In genomic region chr10:41594957-41595356, GRCm38 (mm10) we compare ENCODE assay signal across 8 mouse cellular contexts.
DNase-seq lines count a peak whose midpoint lies in the region; ATAC-seq and TF ChIP-seq lines count a peak whose summit lies in the region.
"Had no signal": no experiment of that assay in that cellular context is flagged by ENCODE, and none has a peak within 500 bp of the region (broad histone marks: within the 10 kb centered on the region; RNA-seq: fewer than 3 reads in every experiment).

No protein-coding gene starts in this region.

- no peak for TF ChIP-seq RAD21 in CH12.LX (IDR thresholded peaks at IDR 0.05; ENCODE audit: low read depth, low read length)

- dilution Hi-C loops in CH12.LX (cut with MboI; ENCODE audit: extremely low pct_ligation_motif_present, extremely low pct_unique_long_range_greater_than_20kb, low sequenced_read_pairs): no loop called here

- WGBS in limb, embryonic 14.5 days: 30% methylated on average over 2 of the region's 2 CpGs

- TF ChIP-seq EP300 in CH12.LX (IDR thresholded peaks at IDR 0.05; ENCODE audit: low read length): no peak

- DNase-seq in kidney, postnatal 14 days: peak; percentile 74
- no peak for DNase-seq in kidney, adult 18-20 months
- DNase-seq in 3T3-L1 (ENCODE audit: low read depth, low spot score) (peak; percentile 57), CH12.LX (ENCODE audit: extremely low read depth) (no peak)
- peak; percentile 68 for DNase-seq in limb, embryonic 14.5 days (ENCODE audit: low spot score)
- no peak for DNase-seq in frontal cortex, postnatal 36 days (ENCODE audit: low spot score in 2 of 2)
- DNase-seq: cerebellum, adult 9-11 months had no signal

- 0 out of 2 replicates have a peak overlapping the region, but pooled peaks have one; percentile 0 for H3K9ac ChIP-seq in CH12.LX (ENCODE audit: insufficient read depth, low read depth)
- no peak overlapping the region for H3K9ac ChIP-seq in limb, embryonic 14.5 days (ENCODE audit: low read depth, low read length, severe bottlenecking)

- peaks cover 2% of the 10 kb centered on the region for H3K9me3 ChIP-seq in CH12.LX (replicated peaks; ENCODE audit: low read length)
- H3K9me3 ChIP-seq in limb, embryonic 14.5 days (ENCODE audit: control insufficient read depth, low read length): no peaks in the 10 kb centered on the region

- in situ Hi-C loops in CH12.LX (cut with MboI; ENCODE audit: low pct_ligation_motif_present, low pct_unique_long_range_greater_than_20kb, low sequenced_read_pairs): no loop called here

- TF ChIP-seq POLR2A in CH12.LX (IDR thresholded peaks at IDR 0.05; ENCODE audit: low read depth, low read length): no peak
- no peak for TF ChIP-seq POLR2A in limb, embryonic 14.5 days (IDR thresholded peaks at IDR 0.05; ENCODE audit: borderline replicate concordance, extremely low read depth, insufficient read depth, insufficient read length)

- H3K27ac ChIP-seq in CH12.LX (ENCODE audit: insufficient read depth, low read depth): no peak overlapping the region
- no peak overlapping the region for H3K27ac ChIP-seq in limb, embryonic 14.5 days (replicated peaks; ENCODE audit: low read depth, low read length)

- H3K4me2 ChIP-seq in CH12.LX (ENCODE audit: insufficient read depth, low read depth, poor library complexity, severe bottlenecking): peak overlapping the region; percentile 33; the same call in 1 of the 2 replicates
- H3K4me2 ChIP-seq in limb, embryonic 14.5 days (replicated peaks; ENCODE audit: low read depth, low read length, severe bottlenecking): no peak overlapping the region

- H3K79me2 ChIP-seq in CH12.LX (replicated peaks; ENCODE audit: control insufficient read depth, extremely low read depth, insufficient read depth, poor library complexity, severe bottlenecking): no peaks in the 10 kb centered on the region

- H3K4me1 ChIP-seq in CH12.LX (ENCODE audit: control insufficient read depth in 1 of 2, insufficient read depth in 2 of 2): peaks cover 11 to 50% of the 10 kb centered on the region in 2 experiments
- H3K4me1 ChIP-seq in limb, embryonic 14.5 days (ENCODE audit: control insufficient read depth, insufficient read depth, low read length): peaks cover 6% of the 10 kb centered on the region; the same call in 1 of the 2 replicates

- no peaks in the 10 kb centered on the region for H3K36me3 ChIP-seq in CH12.LX (replicated peaks in 1 of 2; ENCODE audit: control insufficient read depth in 1 of 2, insufficient read depth in 1 of 2, low read length in 1 of 2)
- H3K36me3 ChIP-seq in limb, embryonic 14.5 days (ENCODE audit: control insufficient read depth, insufficient read depth, low read length): no peaks in the 10 kb centered on the region

- no peaks in the 10 kb centered on the region for H3K27me3 ChIP-seq in CH12.LX (replicated peaks)
- H3K27me3 ChIP-seq in limb, embryonic 14.5 days (ENCODE audit: control insufficient read depth, insufficient read depth, low read length): no peaks in the 10 kb centered on the region

- peak overlapping the region in 1 of 3 experiments; percentile 27 for H3K4me3 ChIP-seq in CH12.LX (replicated peaks in 1 of 3; ENCODE audit: low read depth in 2 of 3, low read length in 2 of 3, poor library complexity in 1 of 3)
- no peak overlapping the region for H3K4me3 ChIP-seq in limb, embryonic 14.5 days (replicated peaks; ENCODE audit: low read length)

- peak; percentile 77 for ATAC-seq in limb, embryonic 14.5 days (ENCODE audit: low FRiP score, low read depth)
- no peak for ATAC-seq in frontal cortex, adult (ENCODE audit: low TSS enrichment)

- no peak for TF ChIP-seq CTCF in CH12.LX (conservative IDR thresholded peaks at IDR 0.05 in 1 of 2, IDR thresholded peaks at IDR 0.05 in 1 of 2; ENCODE audit: low read depth in 2 of 2, low read length in 2 of 2)

TF ChIP-seq in CH12.LX, 34 proteins besides CTCF, POLR2A, EP300 and RAD21:
- TF ChIP-seq ETS1 (conservative IDR thresholded peaks at IDR 0.05; ENCODE audit: low read depth, low read length) (no peak), IRF4 (IDR thresholded peaks at IDR 0.05; ENCODE audit: low read depth, low read length) (no peak), SIN3A (IDR thresholded peaks at IDR 0.05; ENCODE audit: low read length) (no peak), MAX (IDR thresholded peaks at IDR 0.05; ENCODE audit: low read length) (0 out of 2 replicates have a peak, but pooled peaks have one; percentile 28), ELF1 (IDR thresholded peaks at IDR 0.05; ENCODE audit: low read depth, low read length) (no peak)

Comparison
In these comparisons a context has a peak if more than half of its experiments do, and no peak if none do; other contexts are left out.
1. DNase-seq: peak in kidney, postnatal 14 days (single experiment), 3T3-L1 (single experiment) and limb, embryonic 14.5 days (single experiment); none in kidney, adult 18-20 months (single experiment), CH12.LX (single experiment) and frontal cortex, postnatal 36 days (0 of 2).